Mouse (Mus musculus) B cell, adult (primary cell): ENCODE data around the gene Mcm2. TPM values are rescaled to one million over a fixed set of nuclear protein-coding genes. Genes with fewer than 3 reads are reported as not detected.

Experiments
- total RNA-seq: library from RNA; stranded (reverse); gene quantifications from 4 replicates; pipeline ENCODE4 v1.2.4, GENCODE M21; 2023; ENCODE audit not compliant: inconsistent age

Mcm2 gene
- 62.2 to 70.4 TPM (median 64.3 TPM) in 4 replicates for total RNA-seq

DNA sequence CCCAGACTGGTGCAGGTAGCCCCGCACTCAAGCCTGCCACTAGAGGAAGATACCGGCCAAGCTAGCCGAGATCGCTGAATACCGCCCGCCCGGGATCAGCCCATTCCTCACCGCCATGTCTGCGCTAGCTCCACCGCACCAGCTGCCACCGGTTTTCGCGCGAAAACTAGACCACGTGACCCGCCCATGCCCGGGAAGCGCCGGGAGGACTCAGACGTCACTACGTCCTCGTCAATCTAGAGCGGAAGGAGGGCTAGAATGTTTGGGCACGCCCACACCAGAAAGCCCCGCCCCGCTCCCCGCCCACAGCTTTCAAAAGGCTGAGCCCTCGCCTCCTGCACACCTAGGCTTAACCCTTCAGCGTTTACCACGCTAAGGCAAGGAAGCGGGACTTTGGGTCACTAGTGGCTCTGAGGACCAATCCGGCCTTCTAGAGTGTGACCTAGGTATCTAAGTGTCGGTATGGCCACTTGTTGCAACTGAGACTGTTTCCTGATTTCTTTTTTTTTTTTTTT is at the start of gene Mcm2:
TSS of gene Mcm2 (minus strand) at position 247 of the 515 bp plus-strand sequence.

DNA sequence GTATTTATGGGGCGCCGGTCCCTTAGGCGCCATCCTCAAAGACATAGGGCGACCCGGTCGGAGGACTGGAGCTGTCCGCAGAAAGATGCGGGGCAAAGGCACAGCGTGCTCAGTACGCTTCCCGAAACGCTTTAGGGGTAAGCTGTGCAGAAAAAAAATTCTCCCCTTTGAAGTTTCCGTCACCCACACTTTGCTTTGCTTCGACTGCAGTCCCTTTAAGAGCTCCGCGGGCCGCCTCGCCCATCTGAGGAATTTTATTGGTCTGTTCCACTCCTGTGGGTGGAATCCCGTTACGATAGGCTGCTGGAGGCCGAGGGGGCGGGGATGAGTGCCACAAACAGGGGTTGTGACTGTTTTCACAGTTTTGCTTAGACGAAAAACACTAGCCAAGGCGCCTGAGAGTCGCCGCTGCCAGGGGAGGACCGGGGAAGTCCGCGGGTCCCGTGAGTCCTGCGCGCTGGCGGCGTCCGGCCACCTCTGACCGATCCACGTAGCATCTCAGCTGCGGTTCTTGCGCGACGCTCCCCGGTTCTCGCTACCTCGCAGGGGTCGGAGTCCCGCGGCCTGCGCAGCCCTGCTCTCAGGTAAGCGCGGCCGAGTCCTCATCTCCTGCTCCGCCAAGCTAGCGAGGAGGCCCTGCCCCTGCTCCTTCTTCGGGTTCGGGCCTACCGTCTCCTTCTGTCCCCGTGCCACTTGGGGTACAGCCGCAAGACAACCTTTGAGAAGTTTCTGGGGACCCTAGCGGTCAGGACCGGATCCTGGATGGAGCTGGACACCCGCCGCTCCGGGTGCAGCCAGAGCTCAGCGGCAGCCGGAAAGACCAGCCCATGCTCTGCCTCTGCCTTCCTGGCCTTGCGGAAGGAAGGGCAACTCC is 3.6 kb upstream of the Mcm2 start, which contains the start of gene Tpra1:
TSS of gene Tpra1 (plus strand) at position 305 of the 874 bp plus-strand sequence.

DNA sequence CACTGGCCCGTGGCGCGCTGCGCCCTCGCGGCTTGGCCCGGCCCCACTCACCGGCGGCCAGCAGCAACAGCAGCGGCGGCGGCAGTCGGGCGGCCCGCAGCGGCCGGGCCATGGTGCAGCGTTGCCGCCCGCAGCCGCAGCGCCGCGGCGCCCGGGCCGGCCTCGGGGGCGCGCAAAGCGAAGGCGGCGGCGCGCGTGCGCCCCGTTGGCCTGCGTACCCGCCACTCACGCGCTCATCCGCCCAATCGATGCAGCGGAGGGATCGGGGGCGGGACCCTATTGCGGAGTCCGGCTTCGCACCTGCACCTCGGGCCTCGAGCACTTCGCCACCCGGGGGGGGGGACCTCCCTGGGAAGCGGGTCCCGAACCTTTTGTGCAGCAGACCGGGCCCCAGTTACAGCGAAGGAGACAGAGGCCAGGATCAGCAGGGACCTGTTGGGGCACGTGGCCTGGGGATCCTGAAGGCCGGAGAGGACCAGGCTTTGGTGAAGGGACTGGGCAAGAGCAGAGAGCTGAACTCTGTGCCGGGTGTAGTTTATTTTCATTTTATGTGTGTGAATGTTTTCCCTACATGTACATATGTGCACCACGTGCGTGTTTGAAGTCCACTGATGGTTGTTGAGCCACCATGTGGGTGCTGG is 23.6 kb downstream of the Mcm2 start, which contains the start of gene Podxl2:
TSS of gene Podxl2 (minus strand) at position 177 of the 641 bp plus-strand sequence.

DNA sequence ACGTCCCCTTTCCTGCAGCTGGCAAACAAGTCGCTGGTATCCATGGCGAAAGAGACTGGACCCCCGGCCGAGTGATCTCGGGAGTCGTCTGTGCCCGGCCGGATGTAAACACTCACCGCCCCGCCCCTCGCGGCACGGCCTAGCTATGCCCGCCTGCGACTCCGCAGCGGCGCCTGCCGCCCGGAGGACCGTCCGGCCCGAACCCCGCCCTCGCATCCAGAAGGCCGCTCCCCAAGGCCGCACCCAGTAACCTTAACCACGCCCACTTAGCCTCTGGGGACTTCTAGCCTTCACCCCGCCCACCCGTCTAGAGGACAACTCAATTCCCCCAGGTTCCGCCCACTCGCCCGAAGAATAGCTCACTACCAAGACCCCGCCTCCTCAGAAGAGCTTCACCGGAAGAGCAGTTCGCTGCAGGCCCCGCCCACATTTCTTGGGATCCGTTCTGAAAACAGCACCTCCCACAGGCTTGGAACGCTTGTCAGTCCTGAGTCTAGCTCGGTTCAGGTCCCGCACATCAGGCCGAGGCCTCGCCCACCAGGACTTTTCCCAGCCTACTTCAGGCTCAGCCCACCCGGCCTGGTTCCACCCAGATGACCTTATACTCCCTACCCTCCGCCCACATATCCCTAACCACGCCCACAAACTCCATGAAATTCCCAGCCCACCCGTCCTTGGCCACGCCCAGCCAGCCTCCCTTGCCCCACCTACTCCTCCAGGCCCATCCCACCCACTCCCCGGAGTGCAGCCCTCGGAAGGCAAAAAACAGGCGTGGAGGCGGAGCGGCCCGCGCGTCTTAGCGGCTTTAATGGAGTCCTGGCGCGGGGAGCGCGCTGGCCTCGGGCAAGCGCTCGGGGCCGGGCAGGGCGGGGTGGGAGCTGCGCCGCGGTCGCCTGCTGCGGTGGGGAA is 56.5 kb downstream of the Mcm2 start, which contains the start of gene Abtb1:
TSS of gene Abtb1 (minus strand) at position 204 of the 909 bp plus-strand sequence.

Other genes with a start within 250 kb of the Mcm2 start
- 1.2 to 2.9 TPM (median 1.9 TPM) in 4 replicates for gene Mgll, start 174.4 kb downstream of the Mcm2 start, total RNA-seq
- gene Abtb1, start 56.8 kb downstream of the Mcm2 start, total RNA-seq: 34.3 to 46.8 TPM (median 39.0 TPM) in 4 replicates
- not detected in 4 replicates for gene Podxl2, start 23.7 kb downstream of the Mcm2 start, total RNA-seq
- 66.5 to 83.4 TPM (median 76.1 TPM) in 4 replicates for gene Tpra1, start 3.5 kb upstream of the Mcm2 start, total RNA-seq